Mouse (Mus musculus) forebrain, postnatal 0 days (tissue): ENCODE measurements around the gene Cngb1. TPM values are rescaled to one million over a fixed set of nuclear protein-coding genes. Genes with fewer than 3 reads are reported as not detected.

ENCODE experiments used
- ATAC-seq: fragments of 200-750 bp; cut with Nextera tagmentation; 2 replicates; pipeline ENCODE4 v1.8.0; 2017; ENCODE audit warnings: mild to moderate bottlenecking, moderate library complexity
- DNase-seq: peaks from one replicate; pipeline ENCODE4 v3.0.0-alpha.2; 2015
- H3K27ac ChIP-seq: fragments of 300-500 bp; sonication (generic); 2 replicates; pipeline ENCODE4 v1.5.1; 2014; ENCODE audit warnings: low read depth, mild to moderate bottlenecking, antibody characterized with exemption, low read length, moderate library complexity, mixed read lengths
- H3K27me3 ChIP-seq: fragments of 300-500 bp; sonication (generic); 2 replicates; pipeline ENCODE4 v1.6.1; 2014; ENCODE audit warnings: mild to moderate bottlenecking, low read length, mixed read lengths; ENCODE audit not compliant: insufficient read depth
- H3K36me3 ChIP-seq: fragments of 300-500 bp; sonication (generic); 2 replicates; pipeline ENCODE4 v1.6.1; 2014; ENCODE audit warnings: mild to moderate bottlenecking, moderate library complexity; ENCODE audit not compliant: insufficient read depth
- H3K4me1 ChIP-seq: fragments of 300-500 bp; sonication (generic); 2 replicates; pipeline ENCODE4 v1.6.1; 2014; ENCODE audit warnings: antibody characterized with exemption; ENCODE audit not compliant: insufficient read depth
- H3K4me2 ChIP-seq: fragments of 300-500 bp; sonication (generic); 2 replicates; pipeline ENCODE4 v1.6.1; 2014; ENCODE audit warnings: low read depth, mild to moderate bottlenecking, moderate library complexity
- H3K4me3 ChIP-seq: fragments of 300-500 bp; sonication (generic); 2 replicates; pipeline ENCODE4 v1.5.1; 2014; ENCODE audit warnings: low read depth, low read length, mixed read lengths
- H3K9ac ChIP-seq: fragments of 300-500 bp; sonication (generic); 2 replicates; pipeline ENCODE4 v1.6.1; 2014; ENCODE audit warnings: mild to moderate bottlenecking
- H3K9me3 ChIP-seq: fragments of 300-500 bp; sonication (generic); 2 replicates; pipeline ENCODE4 v1.6.1; 2016; ENCODE audit warnings: low read length
- CTCF ChIP-seq: sonication (generic); IDR thresholded peaks from 2 replicates; pipeline ENCODE4 v1.5.1; 2016; ENCODE audit warnings: antibody characterized with exemption, control low read depth, low read depth
- WGBS: fragments of 180-500 bp; shearing (Covaris S2); extraction: QIAGEN DNeasy Blood & Tissue Kit; methylation state at CpG from one replicate; pipeline ENCODE4 v1.1.7; 2014; 5-methylcytosine and 5-hydroxymethylcytosine counted together
- polyA plus RNA-seq: library from polyadenylated mRNA; unstranded; fragments of >200 nt; fragmentation: Nextera tagmentation; extraction: Ambion mirVana; gene quantifications from 2 replicates; pipeline ENCODE4 v1.2.1, GENCODE M21; 2015
- total RNA-seq: library from RNA; depleted of rRNA; stranded (reverse); fragments of >200 nt; gene quantifications from 2 replicates; pipeline ENCODE4 v1.2.3, GENCODE M21; 2014

Gene Cngb1
- total and polyA plus RNA-seq, 2 experiments from 2014 or later: 0.33 to 1.2 TPM

DNA sequence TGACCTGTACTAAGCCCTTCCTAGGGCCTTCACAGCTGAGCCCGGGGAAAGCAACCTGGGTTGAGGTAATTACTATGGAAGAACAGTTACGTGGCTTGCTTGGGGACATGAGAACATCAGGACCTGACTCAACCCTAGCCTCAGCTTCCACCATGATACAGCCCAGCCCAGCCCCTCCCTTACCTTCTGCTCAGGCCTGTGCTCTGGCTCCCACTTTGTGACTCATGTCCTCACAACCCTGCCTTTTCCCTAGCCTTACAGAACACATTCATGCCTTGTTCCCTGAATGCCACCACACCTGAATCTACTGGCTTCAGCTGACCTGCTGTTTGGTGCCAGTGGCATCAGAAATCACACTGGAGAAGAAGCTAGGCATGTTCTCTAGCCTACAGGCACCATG, 42.0 kb upstream of the Cngb1 start:
- no peak for ATAC-seq
- no peak for DNase-seq
- WGBS: 97% methylated on average over 2 of the region's 2 CpGs
- H3K9ac ChIP-seq: no peak overlapping the region
- peaks cover 25% of the 10 kb centered on the region for H3K36me3 ChIP-seq
- H3K27me3 ChIP-seq: no peaks in the 10 kb centered on the region
- no peak overlapping the region for H3K27ac ChIP-seq
- TF ChIP-seq CTCF: no peak
- no peaks in the 10 kb centered on the region for H3K9me3 ChIP-seq
- H3K4me3 ChIP-seq: no peak overlapping the region
- no peak overlapping the region; the same call in 1 of the 2 replicates for H3K4me2 ChIP-seq
- H3K4me1 ChIP-seq: peaks cover 23% of the 10 kb centered on the region; the same call in 1 of the 2 replicates

DNA sequence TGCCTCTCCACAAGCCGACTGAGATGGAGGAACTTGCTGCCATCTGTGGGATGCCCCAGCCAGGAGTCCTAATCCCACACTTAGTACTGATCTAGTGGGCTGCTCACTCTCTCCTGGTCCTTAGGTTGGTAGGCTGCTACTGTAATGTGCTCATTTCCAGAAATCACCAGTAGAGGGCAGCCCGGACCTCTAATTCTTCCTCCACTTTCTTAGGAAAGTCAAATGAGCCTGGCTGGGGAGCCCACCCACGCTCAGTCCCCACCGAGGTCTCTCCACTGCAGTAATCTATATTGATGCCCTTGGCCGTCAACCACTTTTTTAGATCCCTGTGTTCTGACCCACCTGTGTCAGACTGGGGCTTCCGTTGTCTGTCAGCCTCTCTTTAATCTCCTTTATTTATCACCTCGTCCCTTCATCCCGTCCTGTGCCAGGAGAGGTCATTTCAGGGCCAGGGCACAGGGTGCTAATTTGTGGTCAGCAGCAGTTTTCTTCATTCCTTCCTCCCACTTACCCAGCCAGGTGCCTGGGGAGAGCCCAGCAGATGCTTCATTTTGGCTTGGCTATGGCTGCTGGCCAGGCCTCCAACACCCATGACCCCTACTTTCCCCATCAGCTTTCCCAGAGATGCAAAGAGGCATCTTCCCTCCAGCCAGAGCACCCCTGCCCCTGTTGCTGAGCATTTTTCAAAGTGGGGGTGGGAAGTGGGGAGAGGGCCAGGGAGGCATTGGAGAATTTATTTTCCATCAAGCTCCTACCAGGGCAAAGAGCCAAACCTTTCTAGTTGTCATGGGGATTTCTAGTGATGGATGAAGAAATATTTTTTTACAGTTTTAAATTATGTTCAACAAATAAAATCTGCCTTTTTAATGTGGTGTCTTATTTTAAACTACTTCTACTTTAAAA, 40.5 kb upstream of the Cngb1 start:
- no peak overlapping the region for H3K27ac ChIP-seq
- no peaks in the 10 kb centered on the region for H3K27me3 ChIP-seq
- TF ChIP-seq CTCF: peak; percentile 85
- peaks cover 22% of the 10 kb centered on the region; the same call in 1 of the 2 replicates for H3K4me1 ChIP-seq
- WGBS: 30% methylated on average over 8 of the region's 8 CpGs
- H3K36me3 ChIP-seq: peaks cover 33% of the 10 kb centered on the region
- peak; percentile 51 for ATAC-seq
- no peak overlapping the region for H3K9ac ChIP-seq
- peak; percentile 91 for DNase-seq
- no peaks in the 10 kb centered on the region for H3K9me3 ChIP-seq
- H3K4me2 ChIP-seq: no peak overlapping the region
- no peak overlapping the region for H3K4me3 ChIP-seq

DNA sequence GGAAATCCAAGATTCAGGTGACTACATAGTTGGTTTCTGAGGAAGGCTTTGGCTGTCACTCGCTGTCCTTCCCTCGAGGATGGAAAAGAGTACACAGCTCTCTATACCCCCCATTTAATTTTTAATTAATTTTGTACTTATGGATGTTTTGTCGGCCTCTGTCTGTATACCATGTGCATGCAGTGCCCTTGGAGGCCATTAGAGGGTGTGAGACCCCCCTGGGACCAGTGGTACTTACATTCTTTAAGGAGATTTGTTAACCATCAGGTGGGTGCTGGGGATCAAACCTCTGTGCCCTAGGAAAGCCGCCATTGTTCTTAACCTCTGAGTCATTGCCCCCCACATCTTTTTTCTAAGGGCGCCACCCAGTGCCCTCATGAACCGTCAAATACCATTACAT, 38.3 kb upstream of the Cngb1 start:
- no peaks in the 10 kb centered on the region for H3K9me3 ChIP-seq
- H3K27me3 ChIP-seq: no peaks in the 10 kb centered on the region
- 69% methylated on average over 6 of the region's 6 CpGs for WGBS
- DNase-seq (no peak), ATAC-seq (no peak)
- peaks cover 13% of the 10 kb centered on the region; the same call in 1 of the 2 replicates for H3K4me1 ChIP-seq
- no peak overlapping the region for H3K27ac ChIP-seq
- no peak overlapping the region for H3K4me2 ChIP-seq
- no peak overlapping the region for H3K9ac ChIP-seq
- peaks cover 52% of the 10 kb centered on the region for H3K36me3 ChIP-seq
- no peak overlapping the region for H3K4me3 ChIP-seq
- peak; percentile 37 for TF ChIP-seq CTCF

DNA sequence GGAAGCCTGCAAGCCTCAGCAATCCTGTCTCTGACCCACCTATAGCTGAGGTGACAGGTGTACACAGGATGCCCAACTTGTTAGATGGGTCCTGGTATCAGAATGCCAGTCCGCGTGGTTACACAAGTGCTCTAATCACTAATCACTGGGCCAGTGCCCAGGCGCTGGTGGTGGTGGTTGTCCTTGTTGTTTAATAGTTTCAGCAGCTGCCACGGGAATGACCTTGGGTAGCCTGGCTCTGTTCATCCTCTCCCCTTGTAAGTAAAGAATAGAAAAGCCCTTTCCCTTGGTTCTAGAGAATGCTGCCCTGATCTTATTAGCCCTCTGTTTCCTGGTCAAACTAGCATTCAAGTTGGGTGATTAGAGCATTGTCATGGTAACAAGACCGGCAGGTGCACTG, 35.3 kb upstream of the Cngb1 start:
- no peak for TF ChIP-seq CTCF
- ATAC-seq: no peak
- DNase-seq: no peak
- Histone ChIP-seq H3K4me1 (no peaks in the 10 kb centered on the region), H3K27ac (no peak overlapping the region), H3K36me3 (peaks cover 64% of the 10 kb centered on the region), H3K4me3 (no peak overlapping the region), H3K9ac (no peak overlapping the region), H3K4me2 (no peak overlapping the region), H3K9me3 (no peaks in the 10 kb centered on the region), H3K27me3 (no peaks in the 10 kb centered on the region)
- 54% methylated on average over 5 of the region's 5 CpGs for WGBS

DNA sequence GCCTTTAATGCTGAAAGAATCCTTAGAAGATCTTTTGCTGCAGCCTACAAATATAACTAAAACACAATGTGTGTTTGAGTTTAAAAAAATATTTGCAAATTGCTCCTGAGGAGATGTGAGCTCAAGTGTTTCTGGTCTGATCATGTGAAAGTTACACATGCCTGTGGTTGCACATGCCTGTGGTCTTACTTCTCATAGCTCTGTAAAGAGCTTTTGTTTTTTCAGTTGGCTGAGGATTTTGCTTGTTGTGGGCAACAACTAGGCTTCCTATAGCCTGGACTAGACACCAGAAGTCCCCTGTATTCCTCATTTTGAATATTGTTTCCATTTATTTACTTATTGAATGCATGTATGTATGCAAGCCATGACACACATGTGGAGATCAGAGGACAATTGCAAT, 30.0 kb upstream of the Cngb1 start:
- ATAC-seq (no peak), DNase-seq (no peak)
- Histone ChIP-seq H3K4me1 (no peaks in the 10 kb centered on the region), H3K9me3 (no peaks in the 10 kb centered on the region), H3K27ac (no peak overlapping the region), H3K36me3 (peaks cover 34% of the 10 kb centered on the region), H3K4me3 (no peak overlapping the region), H3K27me3 (no peaks in the 10 kb centered on the region), H3K4me2 (no peak overlapping the region), H3K9ac (no peak overlapping the region)
- TF ChIP-seq CTCF: no peak

DNA sequence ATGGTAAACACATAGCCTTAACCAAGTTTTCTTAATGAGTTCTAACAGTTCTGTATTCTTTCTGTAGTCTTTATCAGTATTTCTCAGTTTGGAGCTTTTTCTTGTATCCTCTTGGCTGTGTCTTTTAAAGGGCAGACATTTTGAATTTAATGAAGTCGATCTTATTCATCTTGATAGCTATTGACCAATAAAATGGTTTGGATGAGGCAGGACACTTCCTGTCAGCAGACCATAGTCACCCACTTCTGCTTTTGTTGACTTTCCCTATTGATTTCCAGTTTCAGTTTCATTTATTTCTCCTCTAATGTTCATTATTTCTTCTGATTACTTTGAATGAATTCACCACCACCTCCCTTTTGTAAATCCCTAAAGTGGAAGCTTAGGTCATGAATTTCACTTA, 29.3 kb upstream of the Cngb1 start:
- 92% methylated on average over 1 of the region's 1 CpGs for WGBS
- no peak for DNase-seq

DNA sequence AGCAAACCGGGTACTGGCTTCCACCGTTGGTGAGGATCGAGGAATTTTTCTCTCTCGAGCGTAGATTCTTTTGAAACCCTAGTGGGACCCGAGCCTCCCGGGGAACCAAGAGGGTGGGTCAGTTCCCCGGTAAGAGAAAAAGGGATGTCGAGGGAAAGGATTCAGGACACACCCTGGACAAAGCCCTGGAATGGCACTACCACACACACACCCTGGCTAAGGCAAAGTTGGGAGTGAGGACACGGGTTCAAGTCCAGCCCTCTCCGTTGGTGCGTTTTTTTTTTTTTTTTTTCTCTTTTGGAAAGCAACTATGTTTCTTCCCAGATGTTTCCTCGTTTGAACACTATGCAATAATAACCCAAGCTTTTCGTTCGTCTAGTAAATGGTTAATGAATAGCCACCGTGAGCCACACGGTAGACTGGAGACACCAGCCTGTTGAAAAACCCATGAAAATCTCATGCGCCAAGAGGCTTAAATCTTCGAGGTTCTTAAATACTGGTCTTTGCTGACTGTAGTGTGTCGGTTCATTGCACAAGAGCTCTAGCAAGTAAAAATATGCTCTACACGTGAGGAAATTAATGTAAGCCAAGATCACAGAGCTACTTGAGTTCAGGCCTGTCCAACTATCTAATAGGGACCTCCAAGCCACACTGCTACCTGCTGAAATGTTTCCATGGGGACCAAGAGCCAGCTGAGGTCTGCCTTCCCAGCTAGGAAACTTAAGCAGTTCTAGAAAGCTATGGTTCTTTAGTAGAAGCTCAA, 26.2 kb upstream of the Cngb1 start:
- DNase-seq: no peak
- peak overlapping the region; percentile 73 for H3K4me2 ChIP-seq
- peak overlapping the region; percentile 95 for H3K27ac ChIP-seq
- 22% methylated on average over 21 of the region's 21 CpGs for WGBS
- TF ChIP-seq CTCF: no peak
- peak overlapping the region; percentile 70 for H3K4me3 ChIP-seq
- H3K9me3 ChIP-seq: no peaks in the 10 kb centered on the region
- no peak for ATAC-seq
- peaks cover 32% of the 10 kb centered on the region for H3K36me3 ChIP-seq
- H3K27me3 ChIP-seq: no peaks in the 10 kb centered on the region
- H3K9ac ChIP-seq: peak overlapping the region; percentile 98
- H3K4me1 ChIP-seq: peaks cover 4% of the 10 kb centered on the region; the same call in 1 of the 2 replicates

More for the DNA sequence above, 29.3 kb upstream of the Cngb1 start:
- Histone ChIP-seq H3K4me1 (no peaks in the 10 kb centered on the region; the same call in 1 of the 2 replicates), H3K27me3 (no peaks in the 10 kb centered on the region), H3K36me3 (peaks cover 28% of the 10 kb centered on the region), H3K4me3 (no peak overlapping the region), H3K9ac (no peak overlapping the region), H3K27ac (no peak overlapping the region), H3K4me2 (no peak overlapping the region), H3K9me3 (no peaks in the 10 kb centered on the region)
- no peak for ATAC-seq
- TF ChIP-seq CTCF: no peak
